Mouse (Mus musculus): ENCODE results near the gene Alox12b. TPM values are rescaled to one million over a fixed set of nuclear protein-coding genes. Genes with fewer than 3 reads are reported as not detected.
A peak's percentile ranks its signal among the peaks of the same experiment; 100 is the strongest.

The Alox12b gene
- polyA plus RNA-seq, 1 experiment from 2014 or later: 0.27 TPM

GRCm38 (mm10) chr11:69121001-69121740 is 35.6 kb upstream of the Alox12b start:
- Histone ChIP-seq H3K36me3 (replicated peaks; ENCODE audit: control insufficient read depth, insufficient read depth, low read depth, low read length) (no peaks in the 10 kb centered on the region), H3K4me1 (ENCODE audit: control insufficient read depth, insufficient read depth, low read length) (peaks cover 3% of the 10 kb centered on the region), H3K9me3 (replicated peaks; ENCODE audit: control insufficient read depth, low read length) (no peaks in the 10 kb centered on the region), H3K9ac (replicated peaks; ENCODE audit: low read length) (peak overlapping the region; percentile 58), H3K27me3 (ENCODE audit: control insufficient read depth, insufficient read depth, low read length) (peaks cover 8% of the 10 kb centered on the region), H3K27ac (replicated peaks; ENCODE audit: low read depth, low read length) (no peak overlapping the region), H3K4me3 (ENCODE audit: low read depth, low read length) (peak overlapping the region; percentile 75), H3K4me2 (ENCODE audit: low read depth, low read length) (peak overlapping the region; percentile 97)
- under 1% methylated on average over 32 of the region's 33 CpGs for WGBS
- ATAC-seq (replicated peaks; ENCODE audit: insufficient number of reproducible peaks, low FRiP score, low TSS enrichment, low read depth): no peak
- DNase-seq (ENCODE audit: low spot score): peak; percentile 39

- no peak for ATAC-seq (replicated peaks; ENCODE audit: insufficient number of reproducible peaks, low FRiP score, low TSS enrichment, low read depth)
- Histone ChIP-seq H3K4me1 (ENCODE audit: control insufficient read depth, insufficient read depth, low read length) (peaks cover 3% of the 10 kb centered on the region), H3K9ac (replicated peaks; ENCODE audit: low read length) (peak overlapping the region; percentile 58), H3K27ac (replicated peaks; ENCODE audit: low read depth, low read length) (peak overlapping the region; percentile 52), H3K4me2 (ENCODE audit: low read depth, low read length) (peak overlapping the region; percentile 97), H3K27me3 (ENCODE audit: control insufficient read depth, insufficient read depth, low read length) (peaks cover 8% of the 10 kb centered on the region), H3K36me3 (replicated peaks; ENCODE audit: control insufficient read depth, insufficient read depth, low read depth, low read length) (no peaks in the 10 kb centered on the region), H3K9me3 (replicated peaks; ENCODE audit: control insufficient read depth, low read length) (no peaks in the 10 kb centered on the region), H3K4me3 (ENCODE audit: low read depth, low read length) (peak overlapping the region; percentile 75)
- under 1% methylated on average over 28 of the region's 32 CpGs for WGBS
- peak; percentile 68 for DNase-seq (ENCODE audit: low spot score)
These were observed 35.0 kb upstream of the Alox12b start for GRCm38 (mm10) chr11:69121741-69122335.

GRCm38 (mm10) chr11:69122336-69122951 is 34.3 kb upstream of the Alox12b start, which contains the start of gene 9130213A22Rik:
9130213A22Rik (minus strand) TSS chr11:69122589.
- H3K36me3 ChIP-seq (replicated peaks; ENCODE audit: control insufficient read depth, insufficient read depth, low read depth, low read length): no peaks in the 10 kb centered on the region
- H3K4me2 ChIP-seq (ENCODE audit: low read depth, low read length): peak within 1 kb of the TSS; percentile 97
- peak; percentile 53 for ATAC-seq (replicated peaks; ENCODE audit: insufficient number of reproducible peaks, low FRiP score, low TSS enrichment, low read depth)
- peaks cover 8% of the 10 kb centered on the region; the same call in 1 of the 2 replicates for H3K27me3 ChIP-seq (ENCODE audit: control insufficient read depth, insufficient read depth, low read length)
- H3K4me3 ChIP-seq (ENCODE audit: low read depth, low read length): peak within 1 kb of the TSS; percentile 75
- no peaks in the 10 kb centered on the region for H3K9me3 ChIP-seq (replicated peaks; ENCODE audit: control insufficient read depth, low read length)
- WGBS: under 1% methylated on average over 52 of the region's 66 CpGs
- peak within 1 kb of the TSS; percentile 58 for H3K9ac ChIP-seq (replicated peaks; ENCODE audit: low read length)
- peaks cover 3% of the 10 kb centered on the region for H3K4me1 ChIP-seq (ENCODE audit: control insufficient read depth, insufficient read depth, low read length)
- DNase-seq (ENCODE audit: low spot score): peak; percentile 92
- H3K27ac ChIP-seq (replicated peaks; ENCODE audit: low read depth, low read length): peak within 1 kb of the TSS; percentile 52

GRCm38 (mm10) chr11:69123056-69123692 is 33.6 kb upstream of the Alox12b start:
- Histone ChIP-seq H3K4me2 (ENCODE audit: low read depth, low read length) (peak overlapping the region; percentile 97), H3K9me3 (replicated peaks; ENCODE audit: control insufficient read depth, low read length) (no peaks in the 10 kb centered on the region), H3K4me1 (ENCODE audit: control insufficient read depth, insufficient read depth, low read length) (peaks cover 3% of the 10 kb centered on the region), H3K4me3 (ENCODE audit: low read depth, low read length) (peak overlapping the region; percentile 75), H3K9ac (replicated peaks; ENCODE audit: low read length) (peak overlapping the region; percentile 58), H3K27me3 (ENCODE audit: control insufficient read depth, insufficient read depth, low read length) (peaks cover 8% of the 10 kb centered on the region; the same call in 1 of the 2 replicates), H3K27ac (replicated peaks; ENCODE audit: low read depth, low read length) (peak overlapping the region; percentile 52), H3K36me3 (replicated peaks; ENCODE audit: control insufficient read depth, insufficient read depth, low read depth, low read length) (no peaks in the 10 kb centered on the region)
- peak; percentile 1; the same call in 1 of the 2 replicates for ATAC-seq (replicated peaks; ENCODE audit: insufficient number of reproducible peaks, low FRiP score, low TSS enrichment, low read depth)
- peak; percentile 93 for DNase-seq (ENCODE audit: low spot score)
- WGBS: under 1% methylated on average over 28 of the region's 29 CpGs

- H3K36me3 ChIP-seq (replicated peaks; ENCODE audit: control insufficient read depth, insufficient read depth, low read depth, low read length): no peaks in the 10 kb centered on the region
- H3K27ac ChIP-seq (replicated peaks; ENCODE audit: low read depth, low read length): no peak overlapping the region
- peak overlapping the region; percentile 75 for H3K4me3 ChIP-seq (ENCODE audit: low read depth, low read length)
- ATAC-seq (replicated peaks; ENCODE audit: insufficient number of reproducible peaks, low FRiP score, low TSS enrichment, low read depth) (peak; percentile 31), DNase-seq (ENCODE audit: low spot score) (peak; percentile 98)
- no peaks in the 10 kb centered on the region for H3K9me3 ChIP-seq (replicated peaks; ENCODE audit: control insufficient read depth, low read length)
- WGBS: under 1% methylated on average over 31 of the region's 31 CpGs
- H3K27me3 ChIP-seq (ENCODE audit: control insufficient read depth, insufficient read depth, low read length): peaks cover 8% of the 10 kb centered on the region; the same call in 1 of the 2 replicates
- peak overlapping the region; percentile 97 for H3K4me2 ChIP-seq (ENCODE audit: low read depth, low read length)
- H3K4me1 ChIP-seq (ENCODE audit: control insufficient read depth, insufficient read depth, low read length): peaks cover 3% of the 10 kb centered on the region
- peak overlapping the region; percentile 29; the same call in 1 of the 2 replicates for H3K9ac ChIP-seq (replicated peaks; ENCODE audit: low read length)
These were observed 32.9 kb upstream of the Alox12b start for GRCm38 (mm10) chr11:69123693-69124497.

- Histone ChIP-seq H3K36me3 (replicated peaks; ENCODE audit: control insufficient read depth, insufficient read depth, low read depth, low read length) (no peaks in the 10 kb centered on the region), H3K27ac (replicated peaks; ENCODE audit: low read depth, low read length) (no peak overlapping the region), H3K4me3 (ENCODE audit: low read depth, low read length) (no peak overlapping the region), H3K9ac (replicated peaks; ENCODE audit: low read length) (no peak overlapping the region), H3K4me1 (ENCODE audit: control insufficient read depth, insufficient read depth, low read length) (peaks cover 3% of the 10 kb centered on the region), H3K27me3 (ENCODE audit: control insufficient read depth, insufficient read depth, low read length) (peaks cover 8% of the 10 kb centered on the region; the same call in 1 of the 2 replicates), H3K4me2 (ENCODE audit: low read depth, low read length) (no peak overlapping the region), H3K9me3 (replicated peaks; ENCODE audit: control insufficient read depth, low read length) (no peaks in the 10 kb centered on the region)
- WGBS: 1% methylated on average over 3 of the region's 3 CpGs
- DNase-seq (ENCODE audit: low spot score) (peak; percentile 89), ATAC-seq (replicated peaks; ENCODE audit: insufficient number of reproducible peaks, low FRiP score, low TSS enrichment, low read depth) (peak; percentile 40)
These were observed 32.3 kb upstream of the Alox12b start for GRCm38 (mm10) chr11:69124498-69124847.

All from embryonic facial prominence, embryonic 11.5 days (tissue).